Mouse (Mus musculus) cerebral cortex, adult 2 months (tissue): Measurements from ENCODE around the gene Dtnb.

ENCODE experiments used
- WGBS: fragments of 180-500 bp; shearing (Covaris S2); methylation state at CpG from one replicate; pipeline ENCODE4 v1.1.7; 2018; 5-methylcytosine and 5-hydroxymethylcytosine counted together

The Dtnb gene

GRCm38 (mm10) chr12:3807548-3808395 is 235.6 kb downstream of the Dtnb start:
- WGBS: 1% methylated on average over 79 of the region's 105 CpGs

DNA sequence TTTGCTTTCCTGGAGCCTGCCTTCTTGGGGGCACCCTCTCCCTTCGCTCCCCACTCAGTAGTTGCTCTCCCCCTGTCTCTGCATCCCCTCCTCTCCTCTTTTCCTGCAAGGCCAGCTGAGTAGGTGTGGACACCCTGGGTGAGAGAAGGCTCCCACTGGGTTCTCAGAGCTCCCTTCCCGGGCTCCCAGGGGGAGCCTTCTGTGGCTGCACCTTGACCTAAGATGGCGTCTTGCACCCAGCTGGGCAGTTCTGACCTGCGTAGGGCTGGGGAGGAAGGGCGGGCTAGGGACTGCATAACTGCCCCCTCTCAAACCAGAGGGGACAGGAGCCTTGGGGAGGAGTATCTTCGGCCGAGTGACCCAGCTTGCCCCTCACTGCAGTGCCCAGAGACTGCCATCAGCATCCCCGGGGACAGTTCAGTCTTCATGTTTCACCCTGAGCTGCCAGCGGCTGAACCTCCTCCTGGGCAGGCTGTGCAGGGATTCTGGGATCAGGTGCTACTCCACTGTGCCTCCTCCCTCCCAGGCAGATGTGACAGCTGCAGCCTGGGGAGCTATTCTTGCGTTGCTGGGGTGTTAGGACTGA is 236.3 kb downstream of the Dtnb start:
- WGBS: 8% methylated on average over 10 of the region's 10 CpGs

- 47% methylated on average over 7 of the region's 7 CpGs for WGBS
These were observed 237.5 kb downstream of the Dtnb start for GRCm38 (mm10) chr12:3809520-3810180.

GRCm38 (mm10) chr12:3810455-3810854 is 238.3 kb downstream of the Dtnb start:
- 24% methylated on average over 4 of the region's 4 CpGs for WGBS

DNA sequence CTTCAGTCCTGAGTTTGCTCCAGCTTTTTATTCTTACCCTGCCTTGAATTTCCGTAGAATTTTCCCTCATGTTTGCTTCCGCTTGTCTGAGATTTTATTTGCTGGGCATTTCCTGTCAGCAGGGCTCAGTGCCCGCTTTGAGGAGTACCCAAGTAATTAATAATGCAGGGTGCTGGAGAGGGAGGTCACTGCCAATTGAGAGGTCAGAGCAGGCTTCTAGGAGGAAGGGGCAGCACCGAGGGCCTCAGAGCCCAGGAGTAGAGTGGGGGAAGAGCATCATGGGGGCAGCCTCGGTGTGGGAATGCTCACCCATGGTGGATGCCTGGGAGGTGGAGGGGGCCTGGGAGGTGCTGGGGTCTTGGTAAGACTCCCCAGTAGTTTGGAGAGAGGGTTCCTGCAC is 239.4 kb downstream of the Dtnb start:
- WGBS: 22% methylated on average over 5 of the region's 5 CpGs

DNA sequence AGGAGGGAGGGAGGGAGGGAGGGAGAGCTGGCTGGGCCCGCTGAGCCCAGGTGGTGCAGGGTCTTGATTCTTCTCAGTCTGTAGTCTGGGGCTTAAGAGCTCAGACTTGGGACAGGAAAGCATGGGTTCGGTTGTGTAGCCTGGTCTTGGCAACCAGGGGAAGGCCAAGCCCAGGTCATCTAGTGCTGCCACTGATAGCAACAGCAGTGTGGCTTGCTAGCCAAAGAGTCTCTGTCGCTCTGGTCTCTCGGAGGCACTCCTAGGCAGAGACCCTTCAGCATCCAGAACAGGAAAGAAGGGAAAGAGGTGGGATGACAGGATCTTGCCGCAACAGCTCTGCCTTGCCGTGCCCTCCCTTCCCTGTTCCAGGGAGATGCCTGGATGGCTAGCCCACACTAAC is 240.1 kb downstream of the Dtnb start:
- WGBS: 43% methylated on average over 6 of the region's 6 CpGs

DNA sequence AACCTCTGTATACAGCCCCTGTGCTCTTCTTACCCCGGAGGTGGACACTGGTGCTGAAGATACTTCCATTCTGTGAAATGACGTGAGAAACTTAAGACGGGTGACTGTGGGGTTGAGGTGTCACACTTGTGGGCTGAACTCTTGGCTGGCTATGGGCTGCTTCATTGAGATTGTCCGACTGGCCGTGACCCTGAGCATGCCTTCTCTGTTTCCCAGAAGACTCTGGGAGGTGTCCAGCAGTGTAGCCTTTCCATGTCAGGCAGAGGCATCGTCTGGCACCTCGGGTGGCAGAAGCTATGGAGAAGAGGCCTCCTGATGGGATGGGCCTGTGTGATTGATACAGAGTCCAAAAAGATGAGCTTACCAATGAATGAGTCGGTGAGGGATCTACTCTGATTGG is 241.0 kb downstream of the Dtnb start:
- WGBS: 65% methylated on average over 8 of the region's 8 CpGs

GRCm38 (mm10) chr12:3815386-3815785 is 243.2 kb downstream of the Dtnb start:
- WGBS: 19% methylated on average over 6 of the region's 6 CpGs

DNA sequence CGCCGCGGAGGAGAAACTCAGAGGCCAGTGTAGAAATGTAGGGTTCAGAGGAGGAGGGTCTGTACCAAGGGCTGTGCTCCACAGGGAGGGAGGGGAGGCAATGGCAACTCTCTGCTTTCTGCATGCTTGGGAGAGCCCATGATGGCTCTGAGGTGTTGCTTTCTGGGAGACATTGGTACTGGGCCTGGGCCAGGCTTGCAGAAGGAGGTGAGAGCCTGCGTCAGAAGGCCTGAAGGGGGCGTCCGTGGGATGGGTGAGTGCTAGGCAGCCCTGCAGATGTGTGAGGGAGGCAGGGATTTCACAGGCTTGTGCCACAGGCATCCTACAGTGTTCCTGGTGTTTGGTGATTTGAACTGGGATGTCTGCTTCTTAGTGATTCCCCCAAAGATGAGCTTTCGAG is 244.9 kb downstream of the Dtnb start:
- 44% methylated on average over 7 of the region's 7 CpGs for WGBS

DNA sequence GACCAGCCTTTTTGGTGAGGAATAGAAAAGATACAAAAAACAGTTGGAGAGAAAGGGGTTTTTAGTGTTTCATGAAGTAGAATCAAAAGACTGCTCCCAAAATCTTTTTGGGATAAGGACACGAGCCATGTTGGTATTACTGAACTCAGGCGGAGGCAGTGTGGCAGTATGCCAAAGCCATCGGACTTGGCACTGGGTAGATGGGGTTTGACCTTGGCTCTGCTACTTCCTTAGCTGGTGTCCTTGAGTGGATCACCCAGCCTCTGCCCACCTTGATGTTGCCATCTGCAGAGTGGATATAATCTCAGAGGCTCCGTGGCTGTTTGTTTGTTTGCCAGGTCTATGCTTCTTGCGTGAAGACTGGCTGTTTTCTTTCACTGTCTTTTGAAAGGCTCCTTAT is 245.4 kb downstream of the Dtnb start:
- WGBS: 18% methylated on average over 5 of the region's 5 CpGs

DNA sequence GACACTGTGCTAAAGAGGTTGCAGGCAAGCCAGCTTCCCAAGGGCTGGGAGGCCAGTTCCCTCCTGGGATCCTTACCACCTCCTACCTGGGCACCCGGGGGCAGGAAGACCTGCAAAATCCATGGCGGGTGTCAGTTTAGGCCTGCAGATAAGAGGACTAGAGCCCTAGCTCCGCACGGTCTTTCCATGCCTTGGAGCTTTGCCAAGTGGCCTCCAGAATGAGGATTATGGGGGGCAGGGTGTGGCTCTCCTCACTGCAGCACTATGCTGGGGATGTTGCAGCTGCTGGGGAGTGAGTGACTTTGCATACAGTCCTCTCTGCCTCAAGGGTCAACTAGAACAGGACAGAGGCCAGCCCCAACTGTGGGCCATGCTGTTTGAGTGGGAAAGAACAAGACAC is 247.7 kb downstream of the Dtnb start:
- 59% methylated on average over 4 of the region's 4 CpGs for WGBS

DNA sequence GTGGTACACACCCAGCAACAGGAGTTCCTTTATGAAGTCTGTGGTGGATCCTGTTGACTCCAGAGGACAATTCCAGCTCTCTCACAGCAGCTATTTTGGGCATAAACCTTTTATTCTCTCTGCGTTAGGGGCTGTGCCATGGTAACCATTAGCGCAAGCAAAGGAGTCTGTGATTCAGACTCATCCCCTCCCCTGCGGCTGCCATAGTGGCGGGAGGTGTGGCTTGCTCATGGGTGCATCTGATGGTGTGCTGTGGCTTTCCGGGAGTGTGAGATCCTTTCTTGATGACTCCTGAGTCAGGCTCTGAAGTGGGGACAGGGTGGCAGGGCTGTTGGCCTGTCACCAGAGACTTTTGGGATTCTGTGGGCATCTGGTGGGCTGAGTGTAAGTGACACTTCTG is 251.2 kb downstream of the Dtnb start:
- WGBS: 13% methylated on average over 5 of the region's 5 CpGs

DNA sequence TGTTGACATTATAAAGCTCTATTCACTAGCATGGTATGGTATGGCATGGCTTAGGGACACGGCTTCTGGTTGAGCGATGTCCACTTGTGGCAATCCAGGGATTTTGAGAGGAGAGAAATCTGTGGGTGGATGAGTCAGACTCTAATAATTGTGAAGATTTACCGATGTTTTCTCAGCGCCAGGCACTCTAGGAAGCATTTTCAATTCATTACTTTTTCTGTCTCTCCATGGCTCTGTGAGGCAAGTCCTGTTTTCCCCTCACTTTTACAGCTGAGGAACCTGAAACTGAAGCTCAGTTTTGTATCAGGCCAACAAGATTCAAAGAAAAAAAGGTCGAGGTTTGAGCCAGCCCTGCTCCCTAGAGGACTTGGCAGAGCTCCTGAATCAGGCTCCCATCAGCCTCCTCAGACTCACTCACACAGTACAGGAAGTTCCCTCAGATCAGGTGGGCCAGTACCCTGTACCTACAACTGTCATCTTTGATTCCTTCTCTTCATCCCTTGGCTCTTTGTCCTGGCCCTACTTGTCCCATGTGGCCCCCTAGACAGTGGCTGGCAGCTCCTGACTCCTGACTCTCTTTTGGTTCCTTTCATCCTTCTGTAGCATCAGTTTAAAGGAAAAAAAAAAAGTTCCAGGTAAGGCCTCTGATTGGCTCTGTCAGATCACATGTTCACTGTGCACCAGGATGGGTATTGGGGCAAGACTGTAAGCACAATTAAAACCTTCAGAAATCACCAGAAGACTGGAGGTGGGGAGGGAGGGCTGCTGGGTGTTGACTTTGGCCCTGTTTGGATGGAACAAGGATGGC is 252.9 kb downstream of the Dtnb start:
- 36% methylated on average over 5 of the region's 5 CpGs for WGBS

DNA sequence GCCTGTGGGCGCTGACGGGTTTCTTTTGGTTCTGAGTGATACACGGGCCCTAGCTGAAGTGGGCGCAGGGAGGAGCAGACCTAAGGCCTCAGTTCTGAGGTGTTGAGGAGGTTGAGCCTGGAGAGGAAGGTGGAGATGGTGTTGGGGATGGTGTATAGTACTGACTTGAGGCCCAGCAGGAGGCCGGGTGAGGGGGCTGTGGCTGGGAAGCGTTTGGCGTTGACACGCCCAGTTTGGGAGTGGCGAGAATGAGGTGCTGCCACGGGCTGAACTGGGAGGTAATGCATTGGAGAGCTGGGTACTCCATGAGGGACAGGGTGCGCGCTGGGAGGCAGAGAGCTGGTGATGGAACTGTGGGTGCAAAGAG is 253.5 kb downstream of the Dtnb start:
- 46% methylated on average over 12 of the region's 12 CpGs for whole genome bisulfite sequencing

DNA sequence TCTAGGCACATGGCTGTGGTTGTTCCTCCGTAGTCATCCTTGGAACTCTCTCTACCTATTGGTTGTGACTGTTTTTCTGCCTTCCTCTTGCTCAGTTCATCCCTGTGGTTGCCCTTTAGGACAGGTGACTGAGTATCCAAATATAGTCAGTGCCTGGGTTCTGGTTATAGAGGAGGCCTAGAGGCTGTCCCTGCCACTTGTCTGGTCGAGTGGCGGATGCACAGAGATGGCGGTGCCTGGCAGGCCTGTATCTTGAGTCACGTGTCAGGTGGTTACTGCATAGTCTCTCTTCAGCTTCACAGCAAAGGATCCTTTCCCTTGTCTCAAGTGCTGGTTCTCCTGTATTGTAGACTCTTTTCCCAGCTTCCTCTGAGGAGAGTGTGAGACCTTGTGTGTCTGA is 255.6 kb downstream of the Dtnb start:
- 76% methylated on average over 5 of the region's 5 CpGs for WGBS
